Mouse (Mus musculus) cerebellum, postnatal 14 days (tissue): ENCODE data around the gene Slc9a8.

Experiments used
- DNase-seq, 2 experiments: peaks; one replicate each; pipeline ENCODE4 v3.0.0; 2021; ENCODE audit warnings: mixed read lengths in 2 of 2

The Slc9a8 gene

DNA sequence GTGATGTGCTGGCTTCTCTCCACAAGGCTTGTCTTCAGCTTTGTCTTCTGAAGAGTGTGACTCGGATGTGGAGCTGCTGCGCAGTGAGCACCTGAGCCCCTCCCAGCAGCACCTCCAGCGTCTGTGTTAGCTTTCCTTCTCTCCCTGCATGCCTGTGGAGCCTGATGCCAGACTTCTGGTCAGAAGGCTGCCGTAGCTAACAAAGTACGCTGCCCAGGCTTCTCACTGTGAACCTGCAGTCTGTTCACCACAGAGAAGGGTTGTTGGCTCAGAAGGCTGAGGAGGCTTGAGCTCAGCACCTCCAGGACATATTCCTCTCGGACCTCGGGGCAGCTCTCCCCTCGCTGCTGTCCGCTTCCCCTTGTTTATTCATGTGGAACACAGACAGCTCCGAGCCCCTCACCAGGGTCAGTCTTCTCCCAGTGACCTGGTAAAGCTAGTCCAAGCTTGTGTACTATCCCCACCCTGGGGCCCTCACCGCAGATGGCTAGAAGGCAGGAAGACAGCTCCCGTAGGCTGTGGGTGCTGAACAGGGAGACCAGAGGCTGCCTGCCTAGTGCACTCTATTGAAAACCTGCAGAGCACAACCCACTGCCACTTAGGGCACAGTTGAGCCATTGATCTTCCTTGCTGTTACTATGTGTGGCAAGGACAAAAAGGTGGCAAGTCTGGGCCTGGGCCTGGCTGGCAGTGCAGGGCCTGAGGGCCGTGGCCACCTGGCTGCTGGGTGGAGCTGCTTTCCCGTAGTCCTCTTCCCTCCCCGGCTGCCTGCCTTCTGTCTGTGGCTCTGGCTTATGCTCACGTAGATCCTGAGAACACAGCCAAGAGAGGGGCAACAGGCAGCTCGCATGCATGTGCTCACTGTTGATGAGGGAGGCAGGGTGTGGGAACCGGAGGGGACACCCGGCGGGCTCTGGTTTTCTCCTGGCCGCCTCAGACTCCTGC is 28.1 kb downstream of the Slc9a8 start:
- peak; percentile 76 to 79 for DNase-seq

DNA sequence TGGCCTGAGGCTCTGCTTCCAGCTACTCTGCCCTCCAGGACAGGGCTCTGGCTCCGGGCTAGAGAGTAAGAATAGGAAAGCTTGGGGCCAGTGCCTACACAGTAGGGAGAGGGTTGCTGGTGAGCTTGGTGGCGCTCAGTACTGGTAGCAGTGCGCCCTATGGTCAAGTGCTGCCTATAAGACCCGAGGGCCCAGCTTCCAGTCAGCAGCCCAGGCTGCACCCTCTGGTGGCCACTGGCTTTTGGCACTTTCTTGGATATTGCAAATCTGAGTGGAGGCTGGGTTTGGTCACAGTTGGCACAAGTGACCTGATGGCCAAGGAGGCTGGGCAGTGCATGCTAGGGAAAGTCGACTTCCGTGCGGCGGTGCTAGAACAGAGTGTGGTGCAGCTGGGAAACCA is 29.1 kb downstream of the Slc9a8 start:
- peak; percentile 56 to 63 for DNase-seq

DNA sequence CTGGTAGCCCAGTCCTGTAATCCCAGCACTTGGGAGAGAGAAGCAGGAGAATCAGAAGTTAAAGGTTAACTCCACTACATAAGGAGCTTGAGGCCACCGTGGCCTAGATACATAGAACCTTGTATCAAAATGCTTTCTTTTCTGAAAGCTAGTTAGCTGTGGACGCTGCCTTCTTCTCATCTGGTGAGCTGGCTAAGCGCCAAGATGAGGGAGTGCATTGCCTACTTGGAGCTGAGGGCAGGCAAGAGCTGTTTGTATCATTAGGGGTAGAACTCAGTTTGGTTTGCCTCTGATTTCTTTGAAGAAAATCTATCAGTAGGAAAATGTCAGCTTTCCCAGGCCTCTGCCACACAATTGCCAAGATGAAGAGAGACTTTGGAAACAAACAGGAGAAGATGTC is 32.3 kb downstream of the Slc9a8 start:
- peak; percentile 69 to 72 for DNase-seq

DNA sequence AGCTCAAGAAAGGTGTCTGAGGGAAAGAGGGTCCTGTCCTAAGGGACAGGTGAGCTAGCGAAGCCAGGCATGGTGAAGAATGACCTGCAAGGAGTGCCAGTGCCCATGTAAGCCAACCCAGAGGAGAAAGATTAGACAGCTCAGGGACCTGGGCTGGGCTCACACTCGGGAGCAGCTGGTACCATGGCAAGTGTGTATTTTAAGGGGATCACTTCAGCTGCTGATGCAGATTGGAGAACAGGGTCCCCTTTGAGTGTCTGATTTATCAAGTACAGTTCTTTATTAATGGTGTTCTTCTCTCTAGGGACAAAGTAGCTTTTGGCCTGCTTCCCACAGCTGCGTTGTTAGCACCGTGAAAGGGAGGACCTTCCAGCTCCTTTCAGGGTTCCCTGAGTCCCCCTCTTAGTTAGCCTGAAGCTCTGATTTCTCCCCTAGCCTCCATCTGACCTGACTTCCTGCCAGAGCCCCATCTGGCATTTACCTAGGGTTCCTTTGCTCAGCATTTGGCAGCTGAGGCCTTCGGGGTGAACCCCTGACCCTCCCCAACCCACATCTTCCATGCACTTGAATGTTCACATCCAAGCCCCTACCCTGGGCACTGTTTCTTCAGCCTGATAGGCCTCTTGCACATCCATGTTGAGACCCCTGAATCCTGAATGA is 35.0 kb downstream of the Slc9a8 start:
- peak; percentile 66 to 72 for DNase-seq

DNA sequence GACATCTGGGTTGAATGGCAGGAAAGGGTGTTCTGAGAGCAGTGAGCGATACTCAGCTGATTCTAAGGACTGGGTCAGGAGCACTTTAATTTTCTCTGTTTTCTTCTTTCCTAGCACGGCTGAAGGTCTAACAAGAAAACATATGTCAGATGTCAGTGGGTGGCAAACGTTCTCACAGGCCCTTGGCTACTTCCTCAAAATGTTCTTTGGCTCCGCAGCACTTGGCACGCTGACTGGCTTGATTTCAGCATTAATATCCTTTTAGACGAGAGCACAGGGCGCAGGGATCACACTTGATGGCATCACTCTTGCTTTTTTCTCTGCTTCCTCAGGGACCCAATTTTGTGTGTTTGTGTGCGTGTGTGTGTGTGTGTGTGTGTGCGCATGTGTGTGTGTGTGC is 35.7 kb downstream of the Slc9a8 start:
- DNase-seq, result peak; percentile 85 to 90

DNA sequence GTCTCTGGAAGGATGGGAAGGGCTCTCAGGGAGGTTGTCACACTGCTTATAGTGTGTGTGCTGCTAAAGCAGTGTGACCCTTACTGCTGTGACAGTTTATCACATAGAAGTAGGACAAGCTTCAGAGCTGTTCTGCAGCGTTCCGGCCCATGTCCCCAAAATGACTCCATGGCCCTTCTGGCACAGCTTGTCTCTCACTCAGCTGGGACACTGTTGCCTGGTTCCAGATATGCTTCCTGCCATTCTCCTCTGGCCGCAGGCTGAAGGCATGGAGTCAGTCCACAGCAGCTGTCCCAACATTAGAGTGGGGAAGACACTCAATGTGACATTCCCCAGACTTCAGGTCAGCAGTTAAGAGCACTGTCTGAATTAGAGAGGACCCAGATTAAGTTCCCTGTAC is 37.0 kb downstream of the Slc9a8 start:
- peak; percentile 29 to 38 for DNase-seq

DNA sequence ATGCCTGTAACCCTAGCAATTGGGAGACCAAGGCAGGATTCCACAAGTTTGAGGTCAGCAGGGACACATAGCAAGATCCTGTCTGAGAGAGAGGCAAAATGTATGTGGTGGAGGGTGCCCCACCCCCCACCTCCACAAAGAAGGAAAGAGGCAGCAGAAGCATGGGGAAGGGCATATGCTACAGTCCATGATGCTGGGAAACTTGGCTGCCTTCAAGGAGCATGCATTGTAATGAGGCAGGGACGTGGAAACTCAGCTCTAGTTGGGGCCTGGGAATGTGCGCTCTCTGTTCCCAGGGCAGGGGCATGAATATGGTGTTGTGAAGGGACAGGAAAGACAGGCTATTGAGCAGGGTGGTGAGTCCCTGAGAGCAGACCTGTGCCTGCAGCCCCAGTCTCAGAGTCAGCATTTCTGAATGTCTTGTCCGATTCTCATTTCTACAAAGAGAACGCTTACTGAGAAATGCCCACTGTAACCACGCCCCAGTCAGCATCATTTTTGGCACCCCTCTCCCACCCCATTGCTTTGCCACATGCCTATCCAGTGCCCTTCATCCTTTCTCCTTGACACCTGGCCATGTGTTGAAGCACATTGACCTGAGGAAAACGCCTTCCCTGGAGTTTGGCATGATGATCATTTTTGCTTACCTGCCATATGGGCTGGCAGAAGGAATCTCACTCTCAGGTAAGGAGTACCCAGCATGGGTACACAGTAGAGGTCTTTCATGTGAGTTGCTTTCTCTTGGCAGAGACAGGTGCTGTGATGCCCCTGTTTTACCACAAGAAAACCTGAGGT is 37.8 kb downstream of the Slc9a8 start:
- DNase-seq, result peak; percentile 90 to 91

DNA sequence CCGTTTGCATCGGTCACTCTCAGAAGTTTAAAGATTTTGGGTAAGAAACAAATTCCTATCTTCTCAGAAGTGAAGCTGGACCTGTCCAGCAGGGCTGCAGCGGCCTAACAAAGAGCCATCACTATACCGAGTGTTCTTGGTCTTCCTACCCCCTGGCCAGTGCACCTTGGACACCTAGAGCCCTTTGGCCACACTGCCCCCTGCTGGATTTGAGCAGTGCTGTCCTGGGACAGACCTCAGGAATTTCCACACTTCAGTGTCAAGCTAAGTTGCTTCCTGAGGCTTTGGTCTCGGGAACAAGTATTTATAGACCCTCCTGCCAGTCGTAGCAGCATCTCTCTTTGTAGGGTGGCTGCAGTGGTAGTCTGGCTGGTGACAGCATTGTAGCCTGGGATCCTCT is 41.4 kb downstream of the Slc9a8 start:
- DNase-seq, result peak; percentile 84 to 89

DNA sequence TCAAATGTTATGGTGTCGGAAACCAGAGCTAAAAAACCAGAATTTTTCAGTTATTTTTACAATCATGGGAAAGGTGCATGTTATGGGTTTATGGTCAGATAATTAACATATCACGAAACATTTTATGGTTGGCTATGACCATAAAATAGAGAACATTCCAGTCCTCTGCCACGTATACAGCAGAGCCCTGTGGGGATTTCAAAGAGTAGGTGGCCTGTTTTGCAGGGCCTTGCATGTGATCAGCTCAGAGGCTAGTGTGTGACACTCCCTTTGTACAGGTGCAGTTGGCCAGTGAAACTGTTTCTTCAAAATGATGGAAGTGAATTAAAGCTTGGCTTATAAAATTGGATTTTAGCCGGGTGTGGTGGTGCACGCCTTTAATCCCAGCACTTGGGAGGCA is 42.3 kb downstream of the Slc9a8 start:
- DNase-seq, result no peak

DNA sequence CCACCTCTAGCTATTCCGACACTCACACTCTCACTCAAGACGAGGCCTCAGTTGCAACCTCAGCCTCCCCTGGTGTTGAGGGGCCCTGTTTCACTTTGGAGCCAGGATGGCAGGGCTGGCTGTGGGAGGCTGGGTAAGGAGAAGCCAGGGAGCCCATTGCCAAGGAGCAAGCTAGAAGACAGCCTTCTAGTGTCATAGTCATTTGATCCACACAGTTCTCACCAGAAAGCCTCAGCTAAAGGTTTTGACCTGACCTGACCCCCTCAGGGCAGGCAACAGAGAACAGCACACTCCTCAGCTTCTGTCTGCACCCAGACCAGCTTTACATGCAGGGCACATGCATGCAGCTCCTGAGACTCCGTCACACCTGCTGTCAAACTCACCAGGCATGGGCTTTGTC is 44.4 kb downstream of the Slc9a8 start:
- DNase-seq, result no peak

DNA sequence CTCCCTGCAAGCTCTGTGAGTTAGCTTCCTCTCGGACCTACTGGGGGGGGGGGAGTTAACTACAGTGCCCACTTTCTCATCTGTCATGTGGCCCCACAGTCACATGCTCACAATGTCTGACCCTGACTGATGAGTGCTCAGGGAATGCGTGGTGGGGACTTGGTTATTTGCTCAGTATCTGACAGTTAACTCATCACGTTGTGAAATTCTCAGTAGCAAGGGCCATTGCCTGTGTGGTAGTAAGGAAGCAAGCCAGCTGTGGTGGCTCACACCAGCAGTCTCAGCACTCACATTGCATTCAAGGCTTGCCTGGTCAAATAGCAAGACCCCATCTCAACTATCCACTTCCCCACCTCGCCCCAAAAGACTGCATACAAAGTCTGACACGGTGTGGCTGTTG is 45.7 kb downstream of the Slc9a8 start:
- no peak for DNase-seq

DNA sequence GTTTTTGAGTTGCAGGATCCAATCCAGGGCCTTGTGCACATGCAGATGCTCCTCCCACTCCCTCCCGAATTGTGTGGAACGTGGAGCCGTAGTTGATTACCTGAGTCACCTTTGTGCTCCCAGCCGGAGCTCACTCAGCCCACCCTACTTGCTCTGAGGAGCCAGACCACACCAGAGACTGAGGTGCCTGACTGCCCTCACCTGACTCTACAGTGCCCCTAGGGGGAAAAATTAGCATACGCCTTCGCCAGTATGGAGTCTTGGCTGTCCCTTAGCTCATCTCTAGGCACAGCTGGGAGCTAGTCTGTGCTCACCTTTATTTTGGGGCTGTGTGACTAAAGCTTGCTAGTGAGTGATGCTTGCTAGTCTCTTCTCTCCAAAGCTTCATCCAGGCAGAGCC is 46.9 kb downstream of the Slc9a8 start:
- DNase-seq, result peak in 1 of 2 experiments; percentile 42

DNA sequence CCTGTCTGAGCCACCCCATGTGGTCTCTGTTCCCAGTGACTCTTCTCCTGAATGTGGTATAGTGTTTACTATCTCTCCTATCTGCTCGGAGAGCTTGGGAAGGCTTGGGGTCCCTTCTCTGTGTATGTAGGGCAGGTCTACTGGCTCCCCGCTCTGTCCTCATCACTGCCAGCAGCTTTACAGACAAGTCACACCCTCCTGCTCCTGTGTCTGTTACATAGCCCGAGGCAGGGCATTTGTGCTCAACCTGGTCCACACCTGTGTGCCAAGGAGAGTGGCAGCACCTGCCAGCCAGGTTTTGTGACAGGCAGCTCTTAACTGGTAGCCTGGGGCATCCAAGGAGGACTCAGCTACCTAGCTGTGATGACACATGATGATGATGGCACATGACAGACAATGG is 49.1 kb downstream of the Slc9a8 start:
- DNase-seq, result peak; percentile 63 to 68

DNA sequence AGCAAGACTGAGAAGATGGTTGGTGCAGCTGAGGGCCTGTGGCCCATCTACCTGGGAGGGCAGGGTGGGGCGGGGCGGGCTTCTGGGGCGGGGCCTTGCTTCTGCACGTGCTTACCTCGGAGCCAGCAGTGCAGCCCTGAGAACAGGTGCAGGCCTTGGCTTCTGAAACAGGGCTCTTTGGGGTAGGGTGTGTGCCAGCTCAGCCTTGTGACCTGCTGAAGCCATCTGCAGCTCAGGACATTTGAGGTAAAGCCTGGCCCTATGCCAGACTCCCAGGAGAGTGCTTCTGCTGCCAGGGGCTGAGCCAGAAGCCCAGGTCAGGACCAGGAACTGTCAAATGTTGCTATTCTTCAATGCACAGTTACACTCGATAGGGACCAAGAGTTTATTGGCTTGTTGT is 50.1 kb downstream of the Slc9a8 start:
- DNase-seq, result peak; percentile 96 to 97

DNA sequence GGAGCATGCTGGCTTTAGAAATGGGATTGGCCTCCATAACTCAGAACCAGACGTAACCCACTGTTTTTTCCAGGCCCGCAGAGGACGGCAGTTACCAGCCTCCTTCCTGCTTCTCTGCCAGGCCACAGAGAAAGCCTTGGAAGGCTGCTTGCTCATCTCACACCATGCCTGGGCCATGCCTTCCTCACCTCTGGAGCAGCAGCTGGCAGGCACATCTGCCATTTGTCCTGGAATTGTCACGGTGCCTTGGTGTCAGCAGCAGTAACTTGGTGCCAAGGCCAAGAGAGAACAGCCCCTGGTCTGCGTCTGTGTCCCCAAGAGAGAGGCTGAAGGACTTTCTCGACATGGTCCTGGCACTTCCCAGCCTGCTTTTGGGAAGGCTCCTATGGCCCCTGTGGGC is 52.7 kb downstream of the Slc9a8 start:
- DNase-seq, result no peak

DNA sequence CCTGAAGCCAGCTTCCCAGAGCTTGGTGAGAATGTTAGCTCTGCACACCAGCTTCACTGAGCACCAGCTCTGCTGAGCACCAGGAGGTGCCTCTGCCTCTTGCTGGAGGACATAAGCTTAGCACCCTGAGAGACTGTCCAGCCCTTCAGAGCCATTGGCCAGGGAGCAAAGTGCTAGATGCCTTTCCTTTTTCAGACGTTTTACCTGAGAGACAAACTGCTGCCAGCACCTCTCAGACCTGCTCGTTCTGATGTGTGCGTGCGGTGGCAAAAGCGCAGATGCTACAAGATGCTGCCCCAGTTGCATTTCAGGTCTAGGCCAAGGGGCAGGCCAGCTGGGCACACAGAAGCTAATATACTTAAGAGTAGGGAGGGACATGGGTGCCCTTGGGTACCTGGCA is 54.1 kb downstream of the Slc9a8 start:
- peak in 1 of 2 experiments; percentile 58 for DNase-seq

DNA sequence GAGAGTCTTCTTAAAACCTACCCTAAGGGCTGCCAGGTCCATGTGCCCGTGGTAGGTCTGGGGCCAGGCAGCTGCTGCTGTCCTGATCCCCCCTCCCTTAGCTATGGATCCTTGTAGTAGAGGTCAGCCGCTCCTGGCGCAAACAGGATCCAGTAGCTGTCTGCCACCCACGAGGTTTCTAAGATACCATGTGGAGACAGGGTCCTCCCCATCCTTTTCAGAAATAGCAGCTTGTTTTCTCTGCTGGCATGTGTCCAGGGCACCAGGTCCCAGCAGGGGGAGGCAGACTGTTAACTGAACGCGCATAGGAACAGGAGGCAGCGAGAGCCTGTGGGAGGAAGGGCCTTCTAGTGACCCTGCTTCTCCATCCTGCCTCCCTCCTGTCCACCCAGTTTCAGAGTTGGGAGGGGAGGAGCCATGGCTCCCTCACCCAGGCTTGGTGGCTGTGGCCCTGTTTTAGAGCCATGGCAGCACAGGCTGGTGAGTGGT is 54.7 kb downstream of the Slc9a8 start:
- peak; percentile 93 to 96 for DNase-seq

DNA sequence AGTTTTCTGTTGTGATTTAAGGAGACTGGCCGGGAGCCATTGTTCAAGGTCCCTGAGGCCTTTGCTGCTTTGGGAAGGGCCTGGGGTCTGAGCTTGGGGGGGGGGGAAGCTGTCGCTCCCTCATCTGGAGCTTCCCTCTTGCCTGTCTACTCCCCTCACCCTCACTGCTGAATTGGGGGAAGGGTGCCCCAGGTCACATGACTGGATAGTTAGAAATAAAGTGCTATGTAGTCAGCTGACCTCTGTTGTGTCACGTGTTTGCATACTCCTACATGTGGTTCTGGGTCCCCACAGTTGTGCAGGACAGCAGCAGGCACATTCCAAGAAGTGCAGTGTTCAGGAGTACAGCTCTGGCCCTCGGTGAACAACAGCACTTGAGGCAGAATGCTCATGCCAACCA is 55.2 kb downstream of the Slc9a8 start:
- DNase-seq, result peak; percentile 27 to 41

DNA sequence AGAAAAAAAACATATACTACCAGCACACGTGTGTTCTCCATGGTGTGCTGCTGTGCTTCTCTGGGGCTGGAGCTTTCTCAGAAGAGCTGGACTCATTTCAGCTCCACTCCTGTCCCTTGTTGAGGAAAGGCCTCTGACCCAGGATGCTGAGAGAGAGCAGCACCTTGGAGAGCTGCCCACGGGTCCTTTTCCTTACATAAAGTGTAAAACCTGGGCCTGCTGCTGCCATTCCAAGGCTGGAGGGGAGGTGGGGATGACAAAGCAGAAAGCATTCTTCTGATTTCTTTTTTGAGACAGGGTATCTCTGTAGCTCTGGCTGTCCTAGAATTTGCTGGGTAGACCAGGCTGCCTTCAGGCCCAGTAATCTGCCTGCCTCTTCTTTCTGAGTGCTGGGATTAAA is 56.6 kb downstream of the Slc9a8 start:
- DNase-seq, result no peak

DNA sequence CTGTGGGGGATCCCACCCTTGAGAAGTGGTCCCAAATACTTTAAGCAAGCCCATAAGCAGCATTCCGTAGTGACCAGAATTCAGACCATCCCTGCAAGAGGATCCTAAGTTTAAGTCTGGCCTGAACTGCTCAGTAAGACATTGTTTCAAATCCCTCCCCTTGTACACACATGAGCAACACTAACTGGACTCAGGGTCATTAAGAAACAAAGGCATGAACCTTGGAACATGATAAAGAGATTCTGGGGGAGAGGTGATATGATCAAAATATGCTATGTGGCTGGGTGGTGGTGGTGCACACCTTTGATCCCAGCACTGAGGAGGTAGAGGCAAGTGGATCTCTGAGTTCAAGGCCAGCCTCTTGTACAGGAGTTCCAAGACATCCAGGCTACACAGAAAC is 58.0 kb downstream of the Slc9a8 start:
- no peak for DNase-seq

DNA sequence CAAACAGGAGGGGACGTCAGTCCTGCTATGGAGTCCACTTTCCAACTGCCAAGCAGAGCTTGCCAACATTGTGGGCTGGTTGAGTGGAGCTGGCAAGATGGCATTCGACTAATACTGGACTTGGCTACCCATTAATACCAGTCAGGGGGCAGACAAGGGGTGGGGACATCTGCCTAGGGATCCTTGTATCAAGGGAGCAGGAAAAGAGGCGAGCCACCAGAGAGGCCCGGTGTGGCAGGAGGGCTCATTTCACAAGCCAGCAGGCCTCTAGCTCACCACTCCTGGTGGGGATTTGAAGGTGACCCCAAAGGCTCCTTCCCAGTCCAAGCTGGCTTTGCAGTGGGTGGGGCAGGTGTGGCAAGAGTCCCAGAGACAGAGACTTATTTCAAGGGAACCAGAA is 61.2 kb downstream of the Slc9a8 start:
- peak; percentile 70 to 79 for DNase-seq

DNA sequence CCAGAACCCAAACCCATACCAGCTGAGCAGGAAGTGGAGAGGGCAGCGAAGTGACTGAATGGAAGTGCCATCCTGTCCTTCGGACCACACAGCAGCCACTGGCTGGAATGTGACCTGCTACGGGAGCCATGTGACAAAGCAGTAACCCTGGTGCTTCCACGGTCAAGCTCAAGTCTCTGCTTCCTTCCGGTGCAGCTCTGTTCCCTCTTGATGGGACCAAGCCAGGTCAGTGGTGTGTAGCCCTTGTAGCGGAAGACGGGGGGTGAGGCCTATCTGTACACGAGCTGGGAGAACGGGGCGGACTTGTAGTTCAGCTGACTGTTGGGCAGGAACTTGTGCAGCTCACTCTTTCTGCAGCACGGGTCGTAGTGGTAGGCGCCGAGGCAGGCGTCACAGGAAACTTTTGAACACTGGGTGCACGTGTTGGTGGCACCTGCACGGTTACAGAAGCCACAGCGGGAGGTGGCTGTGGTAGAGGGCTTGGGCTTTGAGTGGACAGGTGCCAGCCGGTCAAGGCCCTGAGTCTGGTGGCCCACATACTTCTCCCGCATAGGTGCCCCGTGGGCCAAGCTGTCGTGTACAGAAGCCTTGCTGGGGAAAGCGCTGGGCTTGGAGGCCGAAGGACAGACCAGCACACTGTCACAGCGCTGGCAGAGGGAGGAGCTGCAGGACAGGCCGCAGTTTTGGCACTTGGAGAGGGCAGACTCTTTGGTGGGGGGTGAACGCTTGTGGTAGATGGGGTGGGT is 61.7 kb downstream of the Slc9a8 start:
- DNase-seq, result peak in 1 of 2 experiments; percentile 65
